Mouse (Mus musculus) testis, adult 2 months (tissue): ENCODE results near the gene Crocc. TPM values are rescaled to one million over a fixed set of nuclear protein-coding genes. Genes with fewer than 3 reads are reported as not detected.
A peak's percentile ranks its signal among the peaks of the same experiment; 100 is the strongest.

Experiments
- H3K27ac ChIP-seq: fragments of 200-500 bp; 2 replicates; pipeline ENCODE4 v1.5.1; 2012; ENCODE audit warnings: low read depth, low read length; ENCODE audit not compliant: control insufficient read depth, insufficient read depth
- H3K27me3 ChIP-seq: fragments of 200-500 bp; 2 replicates; pipeline ENCODE4 v1.6.1; 2012; ENCODE audit warnings: mild to moderate bottlenecking, low read length, moderate library complexity; ENCODE audit not compliant: control insufficient read depth, insufficient read depth
- H3K36me3 ChIP-seq: fragments of 200-500 bp; 2 replicates; pipeline ENCODE4 v1.6.1; 2012; ENCODE audit warnings: mild to moderate bottlenecking, low read length; ENCODE audit not compliant: control insufficient read depth, insufficient read depth
- H3K4me1 ChIP-seq: fragments of 200-500 bp; 2 replicates; pipeline ENCODE4 v1.6.1; 2012; ENCODE audit warnings: low read length; ENCODE audit not compliant: control insufficient read depth, insufficient read depth
- H3K4me3 ChIP-seq: fragments of 200-500 bp; 2 replicates; pipeline ENCODE4 v1.5.1; 2012; ENCODE audit warnings: low read depth, mild to moderate bottlenecking, low read length, moderate library complexity, mixed read lengths; ENCODE audit not compliant: control insufficient read depth
- CTCF ChIP-seq: fragments of 200-500 bp; IDR thresholded peaks from 2 replicates; pipeline ENCODE4 v1.5.1; 2012; ENCODE audit warnings: low read depth, mild to moderate bottlenecking, inconsistent platforms, low read length, moderate library complexity; ENCODE audit not compliant: control insufficient read depth, insufficient read depth, insufficient replicate concordance
- POLR2A ChIP-seq: fragments of 200-500 bp; IDR thresholded peaks from 2 replicates; pipeline ENCODE4 v1.6.1; 2012; ENCODE audit warnings: low read depth, mild to moderate bottlenecking, inconsistent platforms, low read length, moderate library complexity; ENCODE audit not compliant: control insufficient read depth
- polyA plus RNA-seq: library from polyadenylated mRNA; depleted of rRNA; stranded (reverse); fragments of >200 nt; gene quantifications from 2 replicates; pipeline ENCODE4 v1.2.3, GENCODE M21; 2012

The Crocc gene
- polyA plus RNA-seq, 1 experiment, result 12.5 TPM

DNA sequence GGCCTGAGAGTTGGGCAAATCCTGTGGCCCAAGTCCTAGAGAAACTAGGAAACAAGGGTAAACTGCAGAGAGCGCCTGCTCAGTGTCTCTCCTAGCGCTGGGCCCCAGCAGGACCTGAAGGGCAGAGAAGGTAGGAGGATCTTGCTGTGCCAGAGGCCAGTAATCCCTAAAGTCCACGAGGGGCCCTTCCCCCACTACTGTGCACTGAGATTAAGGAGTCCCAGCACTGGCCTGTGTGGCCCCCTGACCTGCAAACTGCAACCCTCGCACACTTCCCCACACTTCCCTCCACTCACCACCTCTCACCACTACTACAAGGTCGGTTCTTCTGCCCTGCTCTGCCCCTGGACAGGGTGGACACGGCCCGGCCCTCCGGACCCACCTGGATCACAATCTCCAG lies 7.2 kb downstream of the Crocc start:
- H3K4me3 ChIP-seq, result no peak overlapping the region
- TF ChIP-seq POLR2A, result no peak
- no peak for TF ChIP-seq CTCF
- peaks cover 3% of the 10 kb centered on the region for H3K4me1 ChIP-seq
- no peak overlapping the region for H3K27ac ChIP-seq
- no peaks in the 10 kb centered on the region for H3K27me3 ChIP-seq
- no peaks in the 10 kb centered on the region for H3K36me3 ChIP-seq

DNA sequence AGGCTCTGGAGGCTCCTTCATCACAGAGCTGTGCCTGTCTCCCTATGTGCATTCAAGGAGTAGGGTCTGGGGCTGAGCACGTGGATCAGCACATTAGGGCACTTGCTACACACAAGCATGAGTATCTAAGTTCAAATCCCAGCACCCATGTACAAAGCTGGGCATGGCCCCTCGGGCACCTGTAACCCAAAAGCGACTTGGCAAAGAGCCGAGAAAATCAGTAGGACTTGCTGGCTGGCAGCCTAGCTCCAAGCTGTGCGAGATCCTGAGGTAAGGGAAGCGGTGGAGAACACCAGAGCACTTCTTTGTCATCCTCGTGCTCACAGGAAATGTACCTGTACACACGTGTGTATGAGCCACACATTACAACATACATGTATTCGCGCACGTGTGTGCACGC lies 7.9 kb downstream of the Crocc start:
- no peak overlapping the region for H3K4me3 ChIP-seq
- no peaks in the 10 kb centered on the region for H3K27me3 ChIP-seq
- peaks cover 3% of the 10 kb centered on the region for H3K4me1 ChIP-seq
- H3K36me3 ChIP-seq, result no peaks in the 10 kb centered on the region
- no peak for TF ChIP-seq POLR2A
- no peak for TF ChIP-seq CTCF
- no peak overlapping the region for H3K27ac ChIP-seq

DNA sequence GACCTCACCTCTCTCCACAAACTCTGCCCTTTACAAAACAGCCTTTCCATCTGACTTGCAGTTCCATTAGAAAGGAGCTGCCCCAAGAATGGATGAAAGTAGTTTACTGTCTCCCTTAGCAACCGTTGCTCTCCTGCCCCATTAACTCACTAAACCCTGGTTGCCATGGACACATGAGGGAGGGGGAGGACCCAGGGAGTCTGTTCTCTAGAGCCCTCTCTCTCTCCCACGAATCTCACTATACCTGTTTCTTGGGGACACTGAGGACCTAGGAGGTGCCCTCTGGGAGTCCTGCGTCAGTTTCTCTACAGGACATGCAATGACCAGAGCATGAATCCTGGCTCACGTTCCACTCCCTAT lies 10.9 kb downstream of the Crocc start:
- Histone ChIP-seq H3K27ac (no peak overlapping the region), H3K36me3 (no peaks in the 10 kb centered on the region), H3K4me1 (peaks cover 3% of the 10 kb centered on the region)

DNA sequence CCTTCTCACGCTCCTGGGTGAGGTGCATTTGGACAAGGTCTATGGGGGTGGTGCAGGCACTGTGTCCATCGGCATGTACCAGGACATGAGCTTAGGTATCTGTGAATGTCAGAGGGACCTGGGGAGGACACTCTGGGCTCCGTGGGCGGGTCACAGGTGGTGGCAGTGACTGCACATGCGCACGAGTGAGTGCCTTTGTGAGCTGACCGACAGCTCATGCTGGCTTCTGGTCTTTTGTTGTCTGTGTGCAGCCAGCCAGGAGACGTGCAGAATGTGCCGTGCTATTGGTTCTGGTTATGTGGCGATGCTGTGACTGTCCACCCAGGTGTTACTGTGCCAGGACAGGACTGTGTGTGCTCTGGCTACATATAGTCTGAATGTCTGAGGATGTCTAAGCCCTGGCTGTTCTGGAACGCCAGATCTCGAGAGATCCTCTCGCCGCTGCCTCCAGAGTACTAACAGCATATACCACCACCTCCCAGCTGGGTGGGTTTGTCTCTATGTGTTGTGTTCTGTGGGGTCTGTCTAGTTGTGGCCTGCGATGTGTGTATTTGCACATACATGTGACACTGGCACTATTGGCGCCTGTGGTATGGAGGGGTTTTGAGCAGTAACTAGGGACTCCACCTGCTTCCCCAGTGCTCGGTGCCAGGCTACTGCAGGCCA lies 11.4 kb downstream of the Crocc start:
- TF ChIP-seq POLR2A, result no peak
- no peak for TF ChIP-seq CTCF
- H3K36me3 ChIP-seq, result no peaks in the 10 kb centered on the region
- no peak overlapping the region for H3K27ac ChIP-seq
- peak overlapping the region; percentile 64 for H3K4me3 ChIP-seq
- peaks cover 3% of the 10 kb centered on the region for H3K4me1 ChIP-seq
- H3K27me3 ChIP-seq, result no peaks in the 10 kb centered on the region

More for the DNA sequence above, 10.9 kb downstream of the Crocc start:
- Histone ChIP-seq H3K4me3 (peak overlapping the region; percentile 64), H3K27me3 (no peaks in the 10 kb centered on the region)
- TF ChIP-seq POLR2A, result no peak
- no peak for TF ChIP-seq CTCF

GRCm38 (mm10) chr4:141044816-141045215 lies 15.5 kb downstream of the Crocc start:
- no peak overlapping the region for H3K27ac ChIP-seq

GRCm38 (mm10) chr4:141041117-141041516 lies 19.2 kb downstream of the Crocc start:
- Histone ChIP-seq H3K27ac (peak overlapping the region; percentile 63), H3K36me3 (no peaks in the 10 kb centered on the region), H3K4me3 (peak overlapping the region; percentile 83), H3K27me3 (no peaks in the 10 kb centered on the region), H3K4me1 (peaks cover 10% of the 10 kb centered on the region; the same call in 1 of the 2 replicates)
- no peak for TF ChIP-seq CTCF
- no peak for TF ChIP-seq POLR2A

More at GRCm38 (mm10) chr4:141044816-141045215, 15.5 kb downstream of the Crocc start:
- no peak for TF ChIP-seq POLR2A
- TF ChIP-seq CTCF, result peak; percentile 57; the same call in 1 of the 2 replicates
- Histone ChIP-seq H3K27me3 (no peaks in the 10 kb centered on the region), H3K4me1 (peaks cover 13% of the 10 kb centered on the region), H3K4me3 (no peak overlapping the region), H3K36me3 (no peaks in the 10 kb centered on the region)

DNA sequence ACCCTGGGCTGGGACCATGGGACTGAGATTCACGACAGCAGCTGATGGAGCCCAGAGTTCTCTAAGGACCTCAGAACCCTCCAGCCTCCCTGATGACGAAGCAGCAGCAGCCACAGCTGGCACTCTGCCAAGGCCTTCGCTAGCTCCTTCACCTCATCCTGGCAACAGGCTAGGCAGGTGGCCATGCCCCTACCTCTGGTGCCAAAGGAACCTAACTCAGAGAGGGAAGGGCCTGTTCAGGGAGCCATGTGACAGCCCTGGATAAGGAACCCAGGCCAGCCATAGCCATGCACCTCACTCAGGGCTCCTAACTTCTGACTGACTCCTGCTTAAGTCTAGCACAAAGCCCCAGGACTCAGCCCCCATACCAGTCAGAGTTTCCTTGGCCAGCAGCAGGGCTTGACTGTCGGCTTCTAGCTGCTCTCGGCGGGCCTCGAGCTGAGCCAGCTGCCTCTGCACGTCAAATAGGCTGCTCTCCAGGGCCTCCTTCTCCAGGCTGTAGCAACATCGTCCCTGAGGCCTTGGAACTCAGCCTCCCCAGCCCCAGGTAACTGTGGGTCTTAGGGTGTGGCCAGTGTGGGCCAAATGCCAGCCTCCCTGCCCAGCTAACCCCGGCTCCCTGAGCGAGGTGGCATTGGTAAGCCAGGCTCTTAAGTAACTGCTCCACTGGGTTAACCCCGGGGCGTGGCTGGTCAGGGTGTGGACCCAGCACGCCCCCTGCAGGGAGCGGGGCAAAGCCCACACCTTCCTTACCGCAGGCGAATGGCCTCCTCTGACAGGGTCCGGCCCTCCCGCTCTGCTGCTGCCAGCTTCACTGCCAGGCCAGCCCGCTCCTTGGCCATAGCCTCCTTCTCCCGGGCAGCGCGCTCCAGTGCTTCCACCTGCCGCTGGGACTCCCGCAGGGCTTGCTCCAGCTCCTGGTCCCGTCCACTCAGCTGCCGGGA lies 26.5 kb downstream of the Crocc start:
- TF ChIP-seq CTCF (no peak), POLR2A (no peak)
- H3K4me1 ChIP-seq, result no peaks in the 10 kb centered on the region
- no peaks in the 10 kb centered on the region for H3K36me3 ChIP-seq
- no peak overlapping the region for H3K4me3 ChIP-seq
- no peaks in the 10 kb centered on the region for H3K27me3 ChIP-seq
- H3K27ac ChIP-seq, result no peak overlapping the region
